In genomic region chr15:3228990-3229389, GRCm38 (mm10) we compare ENCODE assay signal across 19 mouse cellular contexts. TPM values are rescaled to one million over a fixed set of nuclear protein-coding genes. Genes with fewer than 3 reads are reported as not detected.
A peak's percentile ranks its signal among the peaks of the same experiment; 100 is the strongest.
DNase-seq lines count a peak whose midpoint lies in the region; ATAC-seq and TF ChIP-seq lines count a peak whose summit lies in the region.
"Had no signal": no experiment of that assay in that cellular context is flagged by ENCODE, and none has a peak within 500 bp of the region (broad histone marks: within the 10 kb centered on the region; RNA-seq: fewer than 3 reads in every experiment).

No protein-coding gene starts in this region.

- TF ChIP-seq EP300 in liver, postnatal 0 days (IDR thresholded peaks at IDR 0.05; ENCODE audit: low read depth): peak; percentile 76

- no peak for DNase-seq in gastrocnemius, adult 2 months
- no peak for DNase-seq in gastrocnemius, postnatal 14 days
- DNase-seq in liver, embryonic 11.5 days (ENCODE audit: low spot score): no peak
- peak; percentile 36 for DNase-seq in liver, postnatal 0 days
- no peak for DNase-seq in kidney, adult 8-10 months
- no peak for DNase-seq in layer of hippocampus, postnatal 36 days
- DNase-seq in lung, adult 18-20 months: no peak
- DNase-seq: adrenal gland, adult 2 months; cerebellum, adult 9-11 months; kidney, adult 2 months; lung, postnatal 10 days had no signal

- WGBS in liver, embryonic 12.5 days (ENCODE audit: insufficient replicate concordance): 64% methylated on average over 6 of the region's 6 CpGs
- WGBS in liver, embryonic 11.5 days: 71% methylated on average over 6 of the region's 6 CpGs
- WGBS in liver, postnatal 0 days (ENCODE audit: insufficient replicate concordance): 57% methylated on average over 6 of the region's 6 CpGs

- ATAC-seq in liver, embryonic 12.5 days: 0 out of 2 replicates have a peak, but pooled peaks have one; percentile 23
- ATAC-seq in liver, embryonic 11.5 days (replicated peaks; ENCODE audit: low FRiP score): no peak
- ATAC-seq in liver, postnatal 0 days: peak; percentile 77
- ATAC-seq: forebrain, embryonic 16.5 days; hindbrain, embryonic 16.5 days; midbrain, embryonic 13.5 days had no signal

- no peaks in the 10 kb centered on the region for H3K9me3 ChIP-seq in liver, embryonic 12.5 days (replicated peaks)
- no peaks in the 10 kb centered on the region for H3K9me3 ChIP-seq in liver, embryonic 11.5 days (ENCODE audit: control insufficient read depth, low read length)
- H3K9me3 ChIP-seq in liver, postnatal 0 days (ENCODE audit: low read length): no peaks in the 10 kb centered on the region
- H3K9me3 ChIP-seq: embryonic facial prominence, embryonic 13.5 days; heart, embryonic 13.5 days; limb, embryonic 12.5 days; midbrain, embryonic 13.5 days; neural tube, embryonic 15.5 days had no signal

- no peaks in the 10 kb centered on the region for H3K27me3 ChIP-seq in liver, embryonic 12.5 days (replicated peaks)
- no peaks in the 10 kb centered on the region for H3K27me3 ChIP-seq in liver, embryonic 11.5 days (replicated peaks; ENCODE audit: control insufficient read depth, insufficient read depth, low read length)
- H3K27me3 ChIP-seq in liver, postnatal 0 days (ENCODE audit: insufficient read depth, low read length): no peaks in the 10 kb centered on the region
- H3K27me3 ChIP-seq: embryonic facial prominence, embryonic 13.5 days; heart, embryonic 13.5 days; limb, embryonic 12.5 days; midbrain, embryonic 13.5 days; neural tube, embryonic 15.5 days had no signal

- no peaks in the 10 kb centered on the region for H3K36me3 ChIP-seq in liver, embryonic 12.5 days
- H3K36me3 ChIP-seq in liver, embryonic 11.5 days (ENCODE audit: control insufficient read depth, insufficient read depth, low read length): no peaks in the 10 kb centered on the region
- H3K36me3 ChIP-seq in liver, postnatal 0 days (replicated peaks; ENCODE audit: insufficient read depth, low read length): no peaks in the 10 kb centered on the region
- H3K36me3 ChIP-seq: embryonic facial prominence, embryonic 13.5 days; heart, embryonic 13.5 days; limb, embryonic 12.5 days; midbrain, embryonic 13.5 days; neural tube, embryonic 15.5 days had no signal

- TF ChIP-seq CTCF in gastrocnemius, adult 2 months (IDR thresholded peaks at IDR 0.05): no peak
- no peak for TF ChIP-seq CTCF in liver, postnatal 0 days (IDR thresholded peaks at IDR 0.05; ENCODE audit: low read depth)

- H3K27ac ChIP-seq in gastrocnemius, adult 2 months: peak overlapping the region; percentile 83
- peak overlapping the region; percentile 40; the same call in 1 of the 2 replicates for H3K27ac ChIP-seq in liver, embryonic 12.5 days
- H3K27ac ChIP-seq in liver, embryonic 11.5 days (ENCODE audit: low read depth, low read length): no peak overlapping the region
- peak overlapping the region; percentile 97 for H3K27ac ChIP-seq in liver, postnatal 0 days (ENCODE audit: low read depth)
- H3K27ac ChIP-seq: embryonic facial prominence, embryonic 13.5 days; heart, embryonic 13.5 days; limb, embryonic 12.5 days; midbrain, embryonic 13.5 days; neural tube, embryonic 15.5 days had no signal

- H3K4me2 ChIP-seq in liver, embryonic 12.5 days: no peak overlapping the region
- H3K4me2 ChIP-seq in liver, embryonic 11.5 days: no peak overlapping the region
- H3K4me2 ChIP-seq in liver, postnatal 0 days (ENCODE audit: low read depth, low read length): peak overlapping the region; percentile 16; the same call in 1 of the 2 replicates
- H3K4me2 ChIP-seq: embryonic facial prominence, embryonic 13.5 days; heart, embryonic 13.5 days; limb, embryonic 12.5 days; midbrain, embryonic 13.5 days; neural tube, embryonic 15.5 days had no signal

- H3K9ac ChIP-seq in liver, embryonic 12.5 days: no peak overlapping the region
- no peak overlapping the region for H3K9ac ChIP-seq in liver, embryonic 11.5 days (ENCODE audit: low read depth, low read length)
- no peak overlapping the region; the same call in 1 of the 2 replicates for H3K9ac ChIP-seq in liver, postnatal 0 days (replicated peaks)
- H3K9ac ChIP-seq: embryonic facial prominence, embryonic 13.5 days; heart, embryonic 13.5 days; limb, embryonic 12.5 days; midbrain, embryonic 13.5 days; neural tube, embryonic 15.5 days had no signal

- H3K4me3 ChIP-seq in gastrocnemius, adult 2 months: no peak overlapping the region
- H3K4me3 ChIP-seq in liver, embryonic 12.5 days: no peak overlapping the region
- no peak overlapping the region for H3K4me3 ChIP-seq in liver, embryonic 11.5 days (ENCODE audit: low read depth, low read length)
- no peak overlapping the region for H3K4me3 ChIP-seq in liver, postnatal 0 days (ENCODE audit: low read depth, low read length)
- H3K4me3 ChIP-seq: embryonic facial prominence, embryonic 13.5 days; heart, embryonic 13.5 days; limb, embryonic 12.5 days; midbrain, embryonic 13.5 days; neural tube, embryonic 15.5 days had no signal

- intact Hi-C loops in gastrocnemius, adult 2 months (cut with DNase I): loop anchor here (5.0 kb wide), 1 partner anchor 43 kb away; no protein-coding TSS in a partner anchor
- intact Hi-C loops in gastrocnemius, postnatal 14 days (cut with DNase I; ENCODE audit: low total_unique reads): no loop called here

- H3K4me1 ChIP-seq in liver, embryonic 12.5 days: peaks cover 13% of the 10 kb centered on the region; the same call in 1 of the 2 replicates
- H3K4me1 ChIP-seq in liver, embryonic 11.5 days (replicated peaks; ENCODE audit: control insufficient read depth, insufficient read depth, low read length): no peaks in the 10 kb centered on the region
- peaks cover 52% of the 10 kb centered on the region for H3K4me1 ChIP-seq in liver, postnatal 0 days (ENCODE audit: insufficient read depth)

RNA-seq across cellular contexts. Expression of gene Selenop, which starts 39.4 kb away (rescaled TPM):
- 100 to 1,000 TPM; 104 to 171 TPM for total RNA-seq in gastrocnemius, adult 2 months (2021)
- total RNA-seq in gastrocnemius, postnatal 14 days (2021): 100 to 1,000 TPM; 168 to 169 TPM
- polyA plus RNA-seq in liver, embryonic 12.5 days (2016; fragmentation: Nextera tagmentation; extraction: Ambion mirVana): 231 and 245 TPM in 2 replicates
- polyA plus RNA-seq in liver, embryonic 11.5 days (2014; fragmentation: Nextera tagmentation; extraction: Ambion mirVana): 268 and 281 TPM in 2 replicates
- 4,176 and 4,221 TPM in 2 replicates for polyA plus RNA-seq in liver, postnatal 0 days (2015; fragmentation: Nextera tagmentation; extraction: Ambion mirVana)
- total RNA-seq in layer of hippocampus, postnatal 36 days (2021): 100 to 1,000 TPM; 304 to 338 TPM
